Mouse (Mus musculus) spleen, adult 2 months (tissue): Measurements from ENCODE around the gene Wfdc3.

Source experiments
- CTCF ChIP-seq: fragments of 200-500 bp; IDR thresholded peaks from 2 replicates; pipeline ENCODE4 v1.5.1; 2011; ENCODE audit warnings: mild to moderate bottlenecking, inconsistent platforms; ENCODE audit not compliant: insufficient read depth, insufficient read length, insufficient replicate concordance; ENCODE audit errors: extremely low read depth
- POLR2A ChIP-seq: fragments of 200-500 bp; IDR thresholded peaks from 2 replicates; pipeline ENCODE4 v1.6.1; 2011; ENCODE audit warnings: low read depth, low read length, inconsistent platforms

DNA sequence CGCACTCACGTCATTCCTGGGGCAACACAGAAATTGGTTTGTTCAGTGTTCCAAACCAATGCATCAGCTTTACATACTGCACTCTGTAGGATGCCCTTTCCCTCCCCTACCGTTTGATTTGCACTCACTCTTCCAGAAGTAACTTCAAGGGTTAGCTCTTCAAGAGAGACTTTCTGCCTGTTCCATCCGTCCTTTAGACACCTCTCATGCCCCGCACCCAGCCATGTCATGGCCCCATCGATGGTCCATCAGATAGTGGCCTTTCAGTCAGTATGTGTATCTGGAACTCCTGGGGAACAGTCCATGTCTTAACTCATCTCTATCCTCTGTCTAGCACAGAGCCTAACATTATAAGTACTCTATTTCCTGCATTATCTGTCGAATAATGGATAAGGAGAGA lies 16.9 kb upstream of the Wfdc3 start:
- no peak for TF ChIP-seq POLR2A
- TF ChIP-seq CTCF: no peak
